Mouse (Mus musculus): Measurements from ENCODE around the gene Lyrm1. TPM values are rescaled to one million over a fixed set of nuclear protein-coding genes. Genes with fewer than 3 reads are reported as not detected.

Lyrm1 gene
- polyA plus RNA-seq, 1 experiment, result 17.5 TPM

- Histone ChIP-seq H3K27ac (replicated peaks; ENCODE audit: low read depth, low read length) (peak overlapping the region; percentile 19; the same call in 1 of the 2 replicates), H3K4me3 (ENCODE audit: insufficient read depth, low read depth, low read length) (no peak overlapping the region), H3K4me1 (ENCODE audit: control insufficient read depth, insufficient read depth, insufficient read length, low read length) (peaks cover 22% of the 10 kb centered on the region)
These were observed 70.2 kb downstream of the Lyrm1 start for GRCm38 (mm10) chr7:119965651-119966395.

GRCm38 (mm10) chr7:119969320-119969719, 73.7 kb downstream of the Lyrm1 start:
- H3K4me3 ChIP-seq (ENCODE audit: insufficient read depth, low read depth, low read length), result no peak overlapping the region
- peaks cover 12% of the 10 kb centered on the region; the same call in 1 of the 2 replicates for H3K4me1 ChIP-seq (ENCODE audit: control insufficient read depth, insufficient read depth, insufficient read length, low read length)
- no peak overlapping the region for H3K27ac ChIP-seq (replicated peaks; ENCODE audit: low read depth, low read length)

GRCm38 (mm10) chr7:119974214-119974613, 78.6 kb downstream of the Lyrm1 start:
- H3K27ac ChIP-seq (replicated peaks; ENCODE audit: low read depth, low read length), result no peak overlapping the region
- no peaks in the 10 kb centered on the region for H3K4me1 ChIP-seq (ENCODE audit: control insufficient read depth, insufficient read depth, insufficient read length, low read length)
- no peak overlapping the region for H3K4me3 ChIP-seq (ENCODE audit: insufficient read depth, low read depth, low read length)

- H3K4me1 ChIP-seq (ENCODE audit: control insufficient read depth, insufficient read depth, insufficient read length, low read length), result no peaks in the 10 kb centered on the region
- no peak overlapping the region for H3K27ac ChIP-seq (replicated peaks; ENCODE audit: low read depth, low read length)
- H3K4me3 ChIP-seq (ENCODE audit: insufficient read depth, low read depth, low read length), result no peak overlapping the region
These were observed 80.6 kb downstream of the Lyrm1 start for GRCm38 (mm10) chr7:119976256-119976655.

GRCm38 (mm10) chr7:119977574-119977973, 81.9 kb downstream of the Lyrm1 start:
- H3K27ac ChIP-seq (replicated peaks; ENCODE audit: low read depth, low read length), result no peak overlapping the region
- no peak overlapping the region for H3K4me3 ChIP-seq (ENCODE audit: insufficient read depth, low read depth, low read length)
- no peaks in the 10 kb centered on the region for H3K4me1 ChIP-seq (ENCODE audit: control insufficient read depth, insufficient read depth, insufficient read length, low read length)

GRCm38 (mm10) chr7:119978576-119978975, 82.9 kb downstream of the Lyrm1 start:
- Histone ChIP-seq H3K4me1 (ENCODE audit: control insufficient read depth, insufficient read depth, insufficient read length, low read length) (no peaks in the 10 kb centered on the region), H3K4me3 (ENCODE audit: insufficient read depth, low read depth, low read length) (no peak overlapping the region), H3K27ac (replicated peaks; ENCODE audit: low read depth, low read length) (no peak overlapping the region)

GRCm38 (mm10) chr7:119980170-119980569, 84.5 kb downstream of the Lyrm1 start:
- no peak overlapping the region for H3K27ac ChIP-seq (replicated peaks; ENCODE audit: low read depth, low read length)
- no peak overlapping the region for H3K4me3 ChIP-seq (ENCODE audit: insufficient read depth, low read depth, low read length)
- H3K4me1 ChIP-seq (ENCODE audit: control insufficient read depth, insufficient read depth, insufficient read length, low read length), result no peaks in the 10 kb centered on the region

- no peak overlapping the region for H3K27ac ChIP-seq (replicated peaks; ENCODE audit: low read depth, low read length)
- H3K4me3 ChIP-seq (ENCODE audit: insufficient read depth, low read depth, low read length), result no peak overlapping the region
- H3K4me1 ChIP-seq (ENCODE audit: control insufficient read depth, insufficient read depth, insufficient read length, low read length), result no peaks in the 10 kb centered on the region
These were observed 89.7 kb downstream of the Lyrm1 start for GRCm38 (mm10) chr7:119985279-119985912.

- no peaks in the 10 kb centered on the region for H3K4me1 ChIP-seq (ENCODE audit: control insufficient read depth, insufficient read depth, insufficient read length, low read length)
- no peak overlapping the region for H3K4me3 ChIP-seq (ENCODE audit: insufficient read depth, low read depth, low read length)
- H3K27ac ChIP-seq (replicated peaks; ENCODE audit: low read depth, low read length), result no peak overlapping the region
These were observed 101.4 kb downstream of the Lyrm1 start for GRCm38 (mm10) chr7:119997066-119997465.

Other genes with a start within 250 kb of the Lyrm1 start
- not detected in 2 replicates for gene Acsm4, start 205.8 kb upstream of the Lyrm1 start, polyA plus RNA-seq (2012; ENCODE audit: insufficient read depth, insufficient read length, missing spikeins)
- gene Thumpd1, start 175.1 kb upstream of the Lyrm1 start, polyA plus RNA-seq (2012; ENCODE audit: insufficient read depth, insufficient read length, missing spikeins), result 14.5 and 16.7 TPM in 2 replicates
- gene Acsm3, start 134.9 kb upstream of the Lyrm1 start, polyA plus RNA-seq (2012; ENCODE audit: insufficient read depth, insufficient read length, missing spikeins), result 87.9 and 175 TPM in 2 replicates
- 5.4 and 8.4 TPM in 2 replicates for gene Rexo5, start 101.9 kb upstream of the Lyrm1 start, polyA plus RNA-seq (2012; ENCODE audit: insufficient read depth, insufficient read length, missing spikeins)
- 3.3 and 5.4 TPM in 2 replicates for gene Eri2, start 101.8 kb upstream of the Lyrm1 start, polyA plus RNA-seq (2012; ENCODE audit: insufficient read depth, insufficient read length, missing spikeins)
- 18.4 and 21.7 TPM in 2 replicates for gene Dcun1d3, start 437 bp downstream of the Lyrm1 start, polyA plus RNA-seq (2012; ENCODE audit: insufficient read depth, insufficient read length, missing spikeins)
- gene Dnah3, start 199.4 kb downstream of the Lyrm1 start, polyA plus RNA-seq (2012; ENCODE audit: insufficient read depth, insufficient read length, missing spikeins), result 0.48 TPM in 1 of 2 replicates, not detected in the other
- 10.7 and 14.6 TPM in 2 replicates for gene Tmem159, start 206.5 kb downstream of the Lyrm1 start, polyA plus RNA-seq (2012; ENCODE audit: insufficient read depth, insufficient read length, missing spikeins)
- not detected in 2 replicates for gene Zp2, start 249.4 kb downstream of the Lyrm1 start, polyA plus RNA-seq (2012; ENCODE audit: insufficient read depth, insufficient read length, missing spikeins)